Mouse (Mus musculus): ENCODE measurements at regions not wholly inside any gene's neighbourhood (a gene's known extent, or its start where the extent isn't known, plus 50 kb on each side); places are given as distances from the start of the nearest gene placed in this dataset.
"Not testable (repeated sequence)": the region's sequence is repeated elsewhere in the genome, so short reads cannot be mapped to it uniquely, and the experiment has no call there.

DNA sequence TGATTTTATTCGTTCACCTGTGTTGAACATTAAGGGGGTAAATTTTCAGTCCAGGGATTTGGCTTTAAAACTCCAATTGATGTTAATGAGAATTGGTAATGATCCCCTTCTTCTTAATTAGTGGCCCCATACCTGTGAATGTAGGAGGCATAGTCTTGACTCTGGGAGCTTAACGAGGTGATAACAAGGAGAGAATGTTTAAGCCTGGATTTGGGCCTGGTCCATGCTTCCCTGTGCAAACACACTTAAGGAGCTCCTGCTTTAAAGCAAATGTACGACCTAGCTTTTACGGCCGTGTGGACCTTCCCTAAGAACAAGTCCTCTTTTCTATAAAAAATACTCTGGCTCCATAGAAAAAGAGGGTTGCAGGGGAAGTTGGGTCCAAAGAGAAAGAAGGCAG, 206.1 kb upstream of the Zfp770 start:
- no peak for DNase-seq
- H3K36me3 ChIP-seq (replicated peaks; ENCODE audit: insufficient read depth, low read length): no peaks in the 10 kb centered on the region
- 37% methylated on average over 5 of the region's 5 CpGs for WGBS (ENCODE audit: insufficient replicate concordance)
- no peak overlapping the region for H3K4me3 ChIP-seq (ENCODE audit: low read depth, low read length)
- H3K27ac ChIP-seq (ENCODE audit: low read depth): no peak overlapping the region
- no peak for ATAC-seq
- TF ChIP-seq CTCF (IDR thresholded peaks at IDR 0.05; ENCODE audit: low read depth) (no peak), EP300 (IDR thresholded peaks at IDR 0.05; ENCODE audit: low read depth) (no peak)
- no peak overlapping the region for H3K9ac ChIP-seq (replicated peaks)
- H3K9me3 ChIP-seq (ENCODE audit: low read length): no peaks in the 10 kb centered on the region
- H3K4me2 ChIP-seq (ENCODE audit: low read depth, low read length): no peak overlapping the region
- H3K4me1 ChIP-seq (ENCODE audit: insufficient read depth): no peaks in the 10 kb centered on the region
- no peaks in the 10 kb centered on the region for H3K27me3 ChIP-seq (ENCODE audit: insufficient read depth, low read length)

DNA sequence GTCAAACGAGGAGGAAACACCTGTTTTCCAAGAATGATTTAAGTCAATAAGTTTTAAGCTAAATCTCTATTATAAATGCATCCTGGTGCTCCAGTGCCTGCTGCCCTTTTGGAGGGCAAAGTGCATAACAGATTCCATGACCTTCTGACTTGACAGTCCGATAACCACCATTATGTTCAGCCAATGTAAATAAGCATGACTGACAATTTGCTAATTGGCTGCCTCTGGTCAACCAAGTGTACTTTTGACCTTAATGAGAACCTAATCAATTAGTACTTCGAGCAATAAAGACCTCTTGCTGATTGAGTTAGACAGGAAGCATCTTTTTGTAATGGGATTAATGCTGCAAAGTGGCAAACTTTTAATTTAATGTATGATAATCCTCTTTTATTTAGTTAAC, 183.3 kb upstream of the Zfp770 start:
- ATAC-seq: peak; percentile 77
- no peak overlapping the region for H3K9ac ChIP-seq (replicated peaks)
- WGBS (ENCODE audit: insufficient replicate concordance): 37% methylated on average over 3 of the region's 3 CpGs

DNA sequence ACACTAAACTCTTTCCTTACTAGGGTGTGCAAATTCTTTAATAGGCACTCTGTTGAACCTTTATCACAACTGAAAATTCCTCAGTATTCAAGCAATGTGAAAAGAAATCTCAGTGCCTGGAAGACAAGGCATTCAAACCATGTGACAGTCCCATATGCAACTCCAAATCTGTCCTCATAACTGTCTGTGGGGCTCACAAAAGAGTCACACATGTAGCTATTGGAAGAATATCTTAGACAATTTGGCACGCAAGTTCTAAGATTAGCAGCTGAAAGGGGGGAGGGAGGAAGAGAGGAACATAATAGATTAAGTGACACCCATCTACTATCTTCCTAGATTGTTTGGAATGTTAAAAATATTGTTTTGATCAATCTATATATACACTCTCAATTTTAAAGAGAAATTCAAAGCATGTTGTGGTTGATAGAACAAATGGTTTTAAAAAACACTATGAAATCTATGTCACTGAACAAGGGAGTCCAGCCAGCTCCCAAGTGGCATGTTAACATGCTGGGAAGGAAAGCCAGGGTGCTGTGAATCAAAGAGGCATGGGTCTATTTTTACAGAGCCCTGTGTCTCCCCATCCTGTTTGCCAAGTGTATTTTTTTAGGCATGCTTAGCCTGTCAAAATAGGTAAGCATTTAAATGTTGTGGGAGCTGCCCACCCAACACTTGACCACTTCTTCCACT, 177.7 kb upstream of the Zfp770 start:
- Histone ChIP-seq H3K9me3 (ENCODE audit: low read length) (no peaks in the 10 kb centered on the region), H3K27me3 (ENCODE audit: insufficient read depth, low read length) (no peaks in the 10 kb centered on the region), H3K4me3 (ENCODE audit: low read depth, low read length) (no peak overlapping the region), H3K4me1 (ENCODE audit: insufficient read depth) (no peaks in the 10 kb centered on the region), H3K36me3 (replicated peaks; ENCODE audit: insufficient read depth, low read length) (no peaks in the 10 kb centered on the region), H3K27ac (ENCODE audit: low read depth) (no peak overlapping the region), H3K9ac (replicated peaks) (no peak overlapping the region), H3K4me2 (ENCODE audit: low read depth, low read length) (no peak overlapping the region)
- WGBS (ENCODE audit: insufficient replicate concordance): 73% methylated on average over 1 of the region's 1 CpGs
- DNase-seq (no peak), ATAC-seq (no peak)
- TF ChIP-seq EP300 (IDR thresholded peaks at IDR 0.05; ENCODE audit: low read depth): no peak
- no peak for TF ChIP-seq CTCF (IDR thresholded peaks at IDR 0.05; ENCODE audit: low read depth)

More for the DNA sequence above, 183.3 kb upstream of the Zfp770 start:
- Histone ChIP-seq H3K9me3 (ENCODE audit: low read length) (no peaks in the 10 kb centered on the region), H3K4me3 (ENCODE audit: low read depth, low read length) (no peak overlapping the region), H3K27me3 (ENCODE audit: insufficient read depth, low read length) (no peaks in the 10 kb centered on the region), H3K4me1 (ENCODE audit: insufficient read depth) (no peaks in the 10 kb centered on the region), H3K4me2 (ENCODE audit: low read depth, low read length) (no peak overlapping the region), H3K36me3 (replicated peaks; ENCODE audit: insufficient read depth, low read length) (no peaks in the 10 kb centered on the region), H3K27ac (ENCODE audit: low read depth) (no peak overlapping the region)
- no peak for DNase-seq
- 0 out of 2 replicates have a peak, but pooled peaks have one; percentile 35 for TF ChIP-seq EP300 (IDR thresholded peaks at IDR 0.05; ENCODE audit: low read depth)
- TF ChIP-seq CTCF (IDR thresholded peaks at IDR 0.05; ENCODE audit: low read depth): no peak

DNA sequence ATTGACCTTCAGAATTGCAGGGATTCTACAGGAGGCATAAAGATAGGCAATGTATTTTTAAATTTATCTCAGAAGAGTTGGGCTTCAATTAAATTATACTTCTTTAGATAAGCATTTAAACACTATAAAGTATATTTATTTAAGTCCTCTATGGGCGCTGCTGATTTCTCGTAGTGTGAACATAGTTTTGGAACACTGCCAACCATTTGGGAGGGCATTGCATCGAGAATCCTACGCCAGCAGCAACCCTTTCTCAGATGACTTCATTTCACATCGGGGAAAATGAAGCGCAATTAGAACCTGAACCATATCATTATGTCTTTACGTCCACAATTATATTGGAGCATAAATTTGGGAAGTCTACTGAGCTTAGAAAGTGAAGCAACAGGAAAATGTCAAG, 172.2 kb upstream of the Zfp770 start:
- no peaks in the 10 kb centered on the region for H3K27me3 ChIP-seq (ENCODE audit: insufficient read depth, low read length)
- H3K4me2 ChIP-seq (ENCODE audit: low read depth, low read length): no peak overlapping the region
- TF ChIP-seq CTCF (IDR thresholded peaks at IDR 0.05; ENCODE audit: low read depth) (no peak), EP300 (IDR thresholded peaks at IDR 0.05; ENCODE audit: low read depth) (no peak)
- ATAC-seq (no peak), DNase-seq (no peak)
- no peaks in the 10 kb centered on the region for H3K4me1 ChIP-seq (ENCODE audit: insufficient read depth)
- 66% methylated on average over 7 of the region's 7 CpGs for WGBS (ENCODE audit: insufficient replicate concordance)
- H3K4me3 ChIP-seq (ENCODE audit: low read depth, low read length): no peak overlapping the region
- no peaks in the 10 kb centered on the region for H3K9me3 ChIP-seq (ENCODE audit: low read length)
- H3K27ac ChIP-seq (ENCODE audit: low read depth): no peak overlapping the region
- no peaks in the 10 kb centered on the region for H3K36me3 ChIP-seq (replicated peaks; ENCODE audit: insufficient read depth, low read length)
- no peak overlapping the region for H3K9ac ChIP-seq (replicated peaks)

DNA sequence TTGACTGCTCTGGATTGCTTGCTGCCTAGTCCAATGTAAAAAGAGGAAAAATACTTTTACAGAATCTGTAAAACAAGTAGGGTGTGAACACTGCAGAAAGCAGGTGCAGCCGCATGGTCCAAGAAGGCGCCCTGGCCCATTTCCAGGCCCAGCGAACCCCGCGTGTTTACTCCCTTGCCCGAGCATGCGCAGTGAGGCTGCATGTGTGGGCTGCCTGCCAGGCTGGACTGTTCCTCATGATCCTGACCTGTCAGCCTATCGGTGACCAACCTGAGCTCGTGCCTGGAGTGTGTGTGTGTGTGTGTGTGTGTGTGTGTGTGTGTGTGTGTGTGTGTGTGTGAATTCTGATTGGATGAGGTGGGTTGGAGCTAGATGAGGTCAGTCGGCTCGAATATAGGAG, 152.6 kb upstream of the Zfp770 start:
- not testable (repeated sequence) for H3K27me3 ChIP-seq (ENCODE audit: insufficient read depth, low read length); H3K36me3 ChIP-seq (replicated peaks; ENCODE audit: insufficient read depth, low read length); H3K4me1 ChIP-seq (ENCODE audit: insufficient read depth); H3K9ac ChIP-seq (replicated peaks); H3K4me3 ChIP-seq (ENCODE audit: low read depth, low read length); H3K4me2 ChIP-seq (ENCODE audit: low read depth, low read length); H3K9me3 ChIP-seq (ENCODE audit: low read length); H3K27ac ChIP-seq (ENCODE audit: low read depth)
- ATAC-seq (peak; percentile 21; the same call in 1 of the 2 replicates), DNase-seq (peak; percentile 24)
- 73% methylated on average over 11 of the region's 11 CpGs for WGBS (ENCODE audit: insufficient replicate concordance)

DNA sequence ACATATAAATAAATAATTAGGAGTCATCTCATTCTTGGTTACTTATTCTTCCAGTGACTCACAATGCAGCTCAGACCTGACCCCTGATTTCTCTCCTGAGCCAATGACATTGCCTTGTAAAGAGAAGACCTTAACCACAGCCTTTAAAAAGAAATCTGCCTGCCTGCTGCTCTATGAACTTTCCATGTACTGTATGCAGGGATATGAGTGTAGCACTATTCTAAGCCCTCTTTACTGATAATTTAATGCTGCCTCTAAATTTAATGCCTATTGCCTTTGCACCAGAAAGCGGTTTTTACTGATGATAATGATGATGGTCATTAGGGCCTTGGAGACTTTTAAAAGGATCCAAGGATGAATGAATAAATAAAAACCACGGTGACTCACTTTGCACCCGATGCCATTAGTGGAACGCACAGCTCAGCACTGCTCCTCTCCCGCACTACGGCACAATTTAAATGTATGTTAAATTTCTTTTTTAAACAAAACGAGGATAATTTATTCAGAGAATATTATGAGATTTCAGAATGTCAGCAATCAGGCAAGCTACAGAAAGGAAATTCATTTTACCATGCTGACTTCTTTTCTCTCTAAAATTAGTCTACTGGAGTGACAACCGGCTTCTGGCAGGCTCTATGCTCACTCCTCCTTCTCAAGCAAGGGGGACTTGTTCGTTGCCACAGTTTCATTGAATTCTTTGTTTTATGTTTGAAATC, 139.5 kb upstream of the Zfp770 start:
- ATAC-seq: no peak
- Histone ChIP-seq H3K27ac (ENCODE audit: low read depth) (no peak overlapping the region), H3K4me3 (ENCODE audit: low read depth, low read length) (no peak overlapping the region), H3K4me2 (ENCODE audit: low read depth, low read length) (no peak overlapping the region), H3K9ac (replicated peaks) (no peak overlapping the region), H3K4me1 (ENCODE audit: insufficient read depth) (no peaks in the 10 kb centered on the region), H3K27me3 (ENCODE audit: insufficient read depth, low read length) (no peaks in the 10 kb centered on the region), H3K9me3 (ENCODE audit: low read length) (no peaks in the 10 kb centered on the region), H3K36me3 (replicated peaks; ENCODE audit: insufficient read depth, low read length) (no peaks in the 10 kb centered on the region)
- TF ChIP-seq CTCF (IDR thresholded peaks at IDR 0.05; ENCODE audit: low read depth) (no peak), EP300 (IDR thresholded peaks at IDR 0.05; ENCODE audit: low read depth) (no peak)
- 81% methylated on average over 9 of the region's 9 CpGs for WGBS (ENCODE audit: insufficient replicate concordance)
- no peak for DNase-seq

All from liver, postnatal 0 days (tissue).